8 mouse cellular contexts compared by ENCODE assay signal in the genomic region with DNA sequence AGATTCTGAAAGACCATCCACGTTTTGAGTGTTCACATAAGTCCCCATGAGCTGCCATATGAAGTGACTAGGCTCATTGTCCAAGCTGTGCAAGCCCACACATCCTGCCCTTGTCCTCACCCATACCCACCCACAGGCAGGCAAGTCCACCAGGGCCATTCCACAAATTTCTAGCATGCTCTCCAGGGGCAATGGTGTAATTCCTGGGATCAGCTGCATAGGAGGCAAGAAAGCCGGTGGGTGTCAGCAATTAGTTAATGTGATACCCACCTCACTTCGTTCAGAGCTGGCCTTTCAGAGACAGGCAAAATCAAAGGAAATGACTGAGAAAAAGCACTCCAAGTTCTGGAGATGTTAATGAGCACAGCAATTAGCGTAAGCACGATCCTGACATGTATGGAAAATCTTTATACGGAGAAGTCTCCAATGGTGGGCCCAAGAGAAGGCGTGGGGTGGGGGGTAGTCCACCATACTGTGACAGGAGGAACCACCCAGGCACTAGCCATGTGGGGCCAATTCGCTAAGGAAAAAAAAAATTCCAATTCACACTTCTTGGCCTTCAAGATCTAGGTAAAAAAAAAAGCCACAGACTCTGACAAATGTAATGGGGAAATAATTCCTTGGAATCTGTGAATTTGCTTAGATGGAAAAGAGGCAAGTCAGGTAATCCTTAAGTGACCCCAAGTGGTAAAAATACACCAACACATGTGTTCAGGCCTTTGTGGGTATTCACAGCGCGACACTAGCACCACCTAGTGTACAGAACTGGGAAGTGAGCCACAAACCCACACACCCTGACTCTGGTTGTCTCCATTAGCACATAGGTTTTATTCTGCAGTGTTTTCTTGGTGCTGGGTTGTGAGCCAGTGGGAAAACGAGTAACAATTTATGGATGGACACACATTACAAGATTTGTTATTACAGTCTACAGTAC. TPM values are rescaled to one million over a fixed set of nuclear protein-coding genes. Genes with fewer than 3 reads are reported as not detected.
DNase-seq lines count a peak whose midpoint lies in the region; ATAC-seq and TF ChIP-seq lines count a peak whose summit lies in the region.

No protein-coding gene starts in this region.

- H3K36me3 ChIP-seq in hindbrain, embryonic 14.5 days (replicated peaks; ENCODE audit: control insufficient read depth, insufficient read depth), result peaks cover 29% of the 10 kb centered on the region

- ATAC-seq in Patski, result peak; percentile 62
- peak; percentile 93 for ATAC-seq in hindbrain, embryonic 14.5 days (ENCODE audit: low FRiP score)

- CTCF ChIA-PET in Patski (lab: Charles Lee), result interaction anchor here (1.0 to 2.9 kb wide), 4 partner anchors 273 to 794 kb away, joined by 3 to 11 read pairs (median 4); a partner anchor contains a TSS

- H3K27ac ChIP-seq in hindbrain, embryonic 14.5 days, result no peak overlapping the region

- POLR2A ChIA-PET in Patski (lab: Charles Lee), result interaction anchor here (0.7 kb wide), 1 partner anchor 129 kb away, joined by 3 read pairs; no protein-coding TSS in a partner anchor

- DNase-seq in Patski (ENCODE audit: low read depth, low spot score), result peak; percentile 63
- DNase-seq in cerebellum, postnatal 10 days, result peak; percentile 89 to 92
- peak; percentile 86 to 92 for DNase-seq in frontal cortex, postnatal 14 days (ENCODE audit: low spot score in 2 of 2)
- peak; percentile 98 for DNase-seq in hindbrain, embryonic 14.5 days (ENCODE audit: low spot score)
- DNase-seq in layer of hippocampus, postnatal 36 days, result peak; percentile 81 to 83
- peak; percentile 84 for DNase-seq in lung, postnatal 25 days (ENCODE audit: low spot score)
- DNase-seq in right cerebral cortex, adult 18-20 months, result peak; percentile 90
- DNase-seq in urinary bladder, postnatal 14 days (ENCODE audit: low spot score), result peak; percentile 77

- TF ChIP-seq CTCF in Patski (IDR thresholded peaks at IDR 0.05), result peak; percentile 99

- WGBS in hindbrain, embryonic 14.5 days, result 27% methylated on average over 11 of the region's 11 CpGs

- in situ Hi-C loops in Patski (cut with MboI; ENCODE audit: low pct_unique_long_range_greater_than_20kb), result loop anchor here (5.0 to 25.0 kb wide), 9 partner anchors 82 to 1040 kb away; a partner anchor contains a TSS

- H3K4me2 ChIP-seq in hindbrain, embryonic 14.5 days (replicated peaks), result no peak overlapping the region

- 0 out of 2 replicates have a peak, but pooled peaks cover 4% of the 10 kb centered on the region for H3K9me3 ChIP-seq in hindbrain, embryonic 14.5 days (ENCODE audit: control insufficient read depth, low read length)

- H3K9ac ChIP-seq in hindbrain, embryonic 14.5 days, result no peak overlapping the region

- 0 out of 2 replicates have a peak, but pooled peaks cover 2% of the 10 kb centered on the region for H3K4me1 ChIP-seq in hindbrain, embryonic 14.5 days (replicated peaks; ENCODE audit: control insufficient read depth, insufficient read depth, low read length)

- H3K27me3 ChIP-seq in Patski, result no peaks in the 10 kb centered on the region
- H3K27me3 ChIP-seq in hindbrain, embryonic 14.5 days (ENCODE audit: control insufficient read depth, insufficient read depth, low read length), result no peaks in the 10 kb centered on the region

- no peak overlapping the region for H3K4me3 ChIP-seq in hindbrain, embryonic 14.5 days (replicated peaks; ENCODE audit: low read length)

RNA-seq across cellular contexts. Expression of a gene that starts 34.4 kb away (rescaled TPM):
- polyA plus RNA-seq in Patski (2021), result 165 TPM
- polyA plus RNA-seq in hindbrain, embryonic 14.5 days (2014; fragmentation: Nextera tagmentation; extraction: Ambion mirVana), result 144 and 160 TPM in 2 replicates
- 100 to 1,000 TPM; 120 to 123 TPM for total RNA-seq in layer of hippocampus, postnatal 36 days (2021)

RNA-seq across cellular contexts. Expression of a gene that starts 54.3 kb away (rescaled TPM):
- 16.1 TPM for polyA plus RNA-seq in Patski (2021)
- 21.9 and 22.1 TPM in 2 replicates for polyA plus RNA-seq in hindbrain, embryonic 14.5 days (2014; fragmentation: Nextera tagmentation; extraction: Ambion mirVana)
- total RNA-seq in layer of hippocampus, postnatal 36 days (2021), result 10 to 100 TPM; 30.5 to 33.2 TPM
